Mouse (Mus musculus) MEL (cell line): ENCODE measurements around the gene Cdr2l. TPM values are rescaled to one million over a fixed set of nuclear protein-coding genes. Genes with fewer than 3 reads are reported as not detected.

ENCODE experiments used
- DNase-seq: peaks from one replicate; pipeline ENCODE4 v3.0.0; 2011; ENCODE audit warnings: low read depth, low spot score
- H3K27ac ChIP-seq: 2 replicates; pipeline ENCODE4 v1.5.1; 2012; ENCODE audit warnings: low read depth, mild to moderate bottlenecking, control low read depth, low read length, moderate library complexity; ENCODE audit not compliant: control insufficient read depth
- H3K27me3 ChIP-seq, 2 experiments: fragments of 150-350 bp in 1 of 2; sonication (generic) in 1 of 2; 2 replicates each; pipeline ENCODE4 v1.6.1; 2012; ENCODE audit warnings: low read length in 2 of 2, mild to moderate bottlenecking in 2 of 2, improper control_type of control experiment in 1 of 2, moderate library complexity in 1 of 2; ENCODE audit not compliant: insufficient read depth in 2 of 2, control insufficient read depth in 1 of 2
- H3K36me3 ChIP-seq, 2 experiments: 2 replicates each; pipeline ENCODE4 v1.6.1; 2012 to 2014; ENCODE audit warnings: low read length in 2 of 2, improper control_type of control experiment in 1 of 2, inconsistent platforms in 1 of 2, mild to moderate bottlenecking in 1 of 2; ENCODE audit not compliant: insufficient read depth in 2 of 2, control insufficient read depth in 1 of 2
- H3K4me1 ChIP-seq, 2 experiments: fragments of 150-350 bp in 1 of 2; sonication (generic) in 1 of 2; 2 replicates each; pipeline ENCODE4 v1.6.1; 2012; ENCODE audit warnings: low read length in 2 of 2, improper control_type of control experiment in 1 of 2, mild to moderate bottlenecking in 1 of 2; ENCODE audit not compliant: insufficient read depth in 2 of 2, control insufficient read depth in 1 of 2
- H3K4me3 ChIP-seq, 2 experiments: fragments of 150-350 bp in 1 of 2; sonication (generic) in 1 of 2; 2 replicates each; pipeline ENCODE4 v1.5.1; 2012; ENCODE audit warnings: low read depth in 2 of 2, low read length in 2 of 2, mild to moderate bottlenecking in 2 of 2, moderate library complexity in 2 of 2, control low read depth in 1 of 2, improper control_type of control experiment in 1 of 2; ENCODE audit not compliant: control insufficient read depth in 1 of 2, insufficient read depth in 1 of 2
- H3K79me2 ChIP-seq: 2 replicates; pipeline ENCODE4 v1.6.1; 2012; ENCODE audit warnings: mild to moderate bottlenecking, low read length, moderate library complexity; ENCODE audit not compliant: control insufficient read depth, poor library complexity, insufficient read depth
- H3K9ac ChIP-seq: 2 replicates; pipeline ENCODE4 v1.6.1; 2012; ENCODE audit warnings: low read depth, mild to moderate bottlenecking, control low read depth, low read length, moderate library complexity; ENCODE audit not compliant: control insufficient read depth, poor library complexity, severe bottlenecking
- H3K9me3 ChIP-seq: fragments of 150-350 bp; sonication (generic); replicated peaks from 2 replicates; pipeline ENCODE4 v1.6.1; 2012; ENCODE audit warnings: mild to moderate bottlenecking, low read length, improper control_type of control experiment, moderate library complexity; ENCODE audit not compliant: insufficient read depth
- BHLHE40 ChIP-seq: IDR thresholded peaks from 2 replicates; pipeline ENCODE4 v1.6.1; 2012; ENCODE audit warnings: low read depth, mild to moderate bottlenecking, inconsistent platforms, low read length, improper control_type of control experiment, borderline replicate concordance
- CHD1 ChIP-seq: IDR thresholded peaks from 2 replicates; pipeline ENCODE4 v1.6.1; 2012; ENCODE audit warnings: low read depth, mild to moderate bottlenecking, inconsistent platforms, low read length, improper control_type of control experiment
- CHD2 ChIP-seq: IDR thresholded peaks from 2 replicates; pipeline ENCODE4 v1.6.1; 2011; ENCODE audit warnings: low read length, improper control_type of control experiment
- CTCF ChIP-seq, 3 experiments: IDR thresholded peaks in 2 of 3; conservative IDR thresholded peaks in 1 of 3; 2 replicates each; pipeline ENCODE4 v1.5.1; 2011 to 2012; ENCODE audit warnings: low read length in 3 of 3, low read depth in 2 of 3, mild to moderate bottlenecking in 2 of 3, improper control_type of control experiment in 1 of 3, inconsistent platforms in 1 of 3, mixed read lengths in 1 of 3, moderate library complexity in 1 of 3; ENCODE audit not compliant: control insufficient read depth in 1 of 3, insufficient read depth in 1 of 3, poor library complexity in 1 of 3, severe bottlenecking in 1 of 3
- E2F4 ChIP-seq: IDR thresholded peaks from 2 replicates; pipeline ENCODE4 v1.6.1; 2011; ENCODE audit warnings: low read depth, low read length, improper control_type of control experiment, borderline replicate concordance
- ELF1 ChIP-seq: IDR thresholded peaks from 2 replicates; pipeline ENCODE4 v1.6.1; 2014; ENCODE audit warnings: low read depth, mild to moderate bottlenecking, inconsistent platforms, low read length, improper control_type of control experiment, moderate library complexity
- EP300 ChIP-seq, 2 experiments: IDR thresholded peaks; 2 replicates each; pipeline ENCODE4 v1.6.1; 2011; ENCODE audit warnings: improper control_type of control experiment in 2 of 2, low read length in 2 of 2, low read depth in 1 of 2, mild to moderate bottlenecking in 1 of 2
- ETS1 ChIP-seq: IDR thresholded peaks from 2 replicates; pipeline ENCODE4 v1.6.1; 2012; ENCODE audit warnings: low read depth, mild to moderate bottlenecking, inconsistent platforms, low read length, improper control_type of control experiment, moderate library complexity
- GABPA ChIP-seq: IDR thresholded peaks from 2 replicates; pipeline ENCODE4 v1.6.1; 2012; ENCODE audit warnings: low read depth, mild to moderate bottlenecking, inconsistent platforms, low read length, improper control_type of control experiment, moderate library complexity
- GATA1 ChIP-seq: IDR thresholded peaks from 2 replicates; pipeline ENCODE4 v1.6.1; 2011; ENCODE audit warnings: low read depth, low read length, improper control_type of control experiment
- HCFC1 ChIP-seq: IDR thresholded peaks from 2 replicates; pipeline ENCODE4 v1.6.1; 2012; ENCODE audit warnings: low read depth, mild to moderate bottlenecking, inconsistent platforms, low read length, improper control_type of control experiment, moderate library complexity
- JUND ChIP-seq: IDR thresholded peaks from 2 replicates; pipeline ENCODE4 v1.6.1; 2011; ENCODE audit warnings: low read depth, mild to moderate bottlenecking, improper control_type of control experiment, low read length
- KAT2A ChIP-seq: conservative IDR thresholded peaks from 2 replicates; pipeline ENCODE4 v1.6.1; 2012; ENCODE audit warnings: low read depth, low read length, improper control_type of control experiment, inconsistent platforms
- MAFK ChIP-seq: IDR thresholded peaks from 2 replicates; pipeline ENCODE4 v1.6.1; 2011; ENCODE audit warnings: low read depth, mild to moderate bottlenecking, low read length, improper control_type of control experiment, borderline replicate concordance
- MAX ChIP-seq: IDR thresholded peaks from 2 replicates; pipeline ENCODE4 v1.6.1; 2011; ENCODE audit warnings: low read length, improper control_type of control experiment
- MAZ ChIP-seq: IDR thresholded peaks from 2 replicates; pipeline ENCODE4 v1.6.1; 2012; ENCODE audit warnings: low read depth, mild to moderate bottlenecking, inconsistent platforms, low read length, improper control_type of control experiment
- MEF2A ChIP-seq: IDR thresholded peaks from 2 replicates; pipeline ENCODE4 v1.6.1; 2014; ENCODE audit warnings: low read depth, mild to moderate bottlenecking, inconsistent platforms, low read length, improper control_type of control experiment; ENCODE audit not compliant: poor library complexity, insufficient replicate concordance, severe bottlenecking; ENCODE audit errors: extremely low read depth
- MXI1 ChIP-seq: IDR thresholded peaks from 2 replicates; pipeline ENCODE4 v1.6.1; 2011; ENCODE audit warnings: mild to moderate bottlenecking, low read depth, low read length, improper control_type of control experiment
- MYB ChIP-seq: IDR thresholded peaks from 2 replicates; pipeline ENCODE4 v1.6.1; 2011; ENCODE audit warnings: mild to moderate bottlenecking, low read depth, low read length, improper control_type of control experiment
- MYC ChIP-seq: IDR thresholded peaks from 2 replicates; pipeline ENCODE4 v1.6.1; 2011; ENCODE audit warnings: low read depth, mild to moderate bottlenecking, low read length, improper control_type of control experiment, moderate library complexity
- NELFE ChIP-seq: IDR thresholded peaks from 2 replicates; pipeline ENCODE4 v1.6.1; 2011; ENCODE audit warnings: low read depth, low read length, improper control_type of control experiment
- NRF1 ChIP-seq: IDR thresholded peaks from 2 replicates; pipeline ENCODE4 v1.6.1; 2014; ENCODE audit warnings: low read depth, mild to moderate bottlenecking, inconsistent platforms, low read length, improper control_type of control experiment, moderate library complexity; ENCODE audit not compliant: poor library complexity, insufficient read depth, severe bottlenecking
- POLR2A ChIP-seq, 2 experiments: IDR thresholded peaks; 2 replicates each; pipeline ENCODE4 v1.6.1; 2011 to 2012; ENCODE audit warnings: low read length in 2 of 2, mild to moderate bottlenecking in 2 of 2, control low read depth in 1 of 2, improper control_type of control experiment in 1 of 2, low read depth in 1 of 2, moderate library complexity in 1 of 2; ENCODE audit not compliant: control insufficient read depth in 1 of 2, insufficient read depth in 1 of 2, poor library complexity in 1 of 2
- POLR2AphosphoS2 ChIP-seq: IDR thresholded peaks from 2 replicates; pipeline ENCODE4 v1.6.1; 2011; ENCODE audit warnings: low read length, improper control_type of control experiment
- POLR2AphosphoS5 ChIP-seq: IDR thresholded peaks from 2 replicates; pipeline ENCODE4 v1.6.1; 2012; ENCODE audit warnings: low read depth, borderline replicate concordance, mild to moderate bottlenecking, inconsistent platforms, low read length, moderate library complexity, mixed read lengths
- RAD21 ChIP-seq: IDR thresholded peaks from 2 replicates; pipeline ENCODE4 v1.6.1; 2011; ENCODE audit warnings: mild to moderate bottlenecking, low read depth, low read length, improper control_type of control experiment
- RCOR1 ChIP-seq: IDR thresholded peaks from 2 replicates; pipeline ENCODE4 v1.6.1; 2012; ENCODE audit warnings: low read depth, mild to moderate bottlenecking, inconsistent platforms, low read length, improper control_type of control experiment
- SIN3A ChIP-seq: IDR thresholded peaks from 2 replicates; pipeline ENCODE4 v1.6.1; 2012; ENCODE audit warnings: low read length, improper control_type of control experiment, inconsistent platforms
- SMC3 ChIP-seq: IDR thresholded peaks from 2 replicates; pipeline ENCODE4 v1.6.1; 2011; ENCODE audit warnings: low read depth, low read length, improper control_type of control experiment
- TAL1 ChIP-seq: IDR thresholded peaks from 2 replicates; pipeline ENCODE4 v1.6.1; 2012; ENCODE audit warnings: mild to moderate bottlenecking, inconsistent platforms, low read length, moderate library complexity, mixed read lengths
- TBP ChIP-seq: IDR thresholded peaks from 2 replicates; pipeline ENCODE4 v1.8.0; 2011; ENCODE audit warnings: low read depth, low read length, improper control_type of control experiment
- TCF12 ChIP-seq: IDR thresholded peaks from 2 replicates; pipeline ENCODE4 v1.6.1; 2014; ENCODE audit warnings: low read depth, mild to moderate bottlenecking, inconsistent platforms, low read length, improper control_type of control experiment, moderate library complexity
- USF1 ChIP-seq: IDR thresholded peaks from 2 replicates; pipeline ENCODE4 v1.6.1; 2014; ENCODE audit warnings: low read depth, mild to moderate bottlenecking, inconsistent platforms, low read length, improper control_type of control experiment, moderate library complexity
- USF2 ChIP-seq, 2 experiments: IDR thresholded peaks; 2 replicates each; pipeline ENCODE4 v1.6.1; 2011 to 2012; ENCODE audit warnings: improper control_type of control experiment in 2 of 2, low read length in 2 of 2, borderline replicate concordance in 1 of 2, inconsistent platforms in 1 of 2, low read depth in 1 of 2, mild to moderate bottlenecking in 1 of 2; ENCODE audit not compliant: insufficient read depth in 1 of 2
- ZC3H11A ChIP-seq: IDR thresholded peaks from 2 replicates; pipeline ENCODE4 v1.6.1; 2012; ENCODE audit warnings: low read depth, mild to moderate bottlenecking, inconsistent platforms, low read length, improper control_type of control experiment
- ZMIZ1 ChIP-seq: IDR thresholded peaks from 2 replicates; pipeline ENCODE4 v1.6.1; 2012; ENCODE audit warnings: low read depth, mild to moderate bottlenecking, inconsistent platforms, low read length, improper control_type of control experiment, moderate library complexity
- ZNF384 ChIP-seq: IDR thresholded peaks from 2 replicates; pipeline ENCODE4 v1.6.1; 2012; ENCODE audit warnings: low read depth, mild to moderate bottlenecking, inconsistent platforms, low read length, improper control_type of control experiment
- polyA plus RNA-seq, 2 experiments: library from polyadenylated mRNA; stranded (reverse) in 1 of 2; unstranded in 1 of 2; fragments of >175 nt in 1 of 2; fragments of >200 nt in 1 of 2; gene quantifications; 2 replicates each; pipeline versions ENCODE4 v1.2.1 to v1.2.4; 2012; ENCODE audit warnings: low replicate concordance in 2 of 2, low read depth in 1 of 2; ENCODE audit not compliant: insufficient read length in 2 of 2, insufficient read depth in 1 of 2, missing spikeins in 1 of 2
- total RNA-seq: library from RNA; depleted of rRNA; stranded (reverse); fragments of 300-350 nt; gene quantifications from 2 replicates; pipeline ENCODE4 v1.2.3, GENCODE M21; 2012

Gene Cdr2l
- total and polyA plus RNA-seq, 3 experiments = 5.2 to 8.2 TPM; not detected in 1

DNA sequence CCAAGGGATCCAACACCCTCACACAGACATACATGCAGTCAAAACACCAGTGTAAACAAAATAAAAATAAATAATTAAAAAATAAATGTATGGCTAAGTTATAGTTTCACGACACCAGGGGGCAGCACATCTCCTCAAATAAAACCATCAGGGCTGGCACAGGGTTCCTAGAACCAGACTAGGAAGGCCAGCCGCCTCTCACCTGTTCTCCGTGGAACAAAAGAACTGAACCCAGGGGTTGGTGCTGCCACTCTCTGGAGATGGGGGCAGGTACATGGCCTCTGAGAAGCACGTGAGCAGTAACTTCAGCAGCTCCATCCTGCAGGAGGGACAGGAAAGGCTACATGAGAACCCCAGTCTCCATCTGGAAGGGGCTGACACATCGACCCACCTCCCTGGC, 23.2 kb upstream of the Cdr2l start:
- H3K27me3 ChIP-seq = no peaks in the 10 kb centered on the region; a peak in 1 of 4 replicates
- H3K4me1 ChIP-seq = peaks cover 0 to 13% of the 10 kb centered on the region in 2 experiments; a peak in 2 of 4 replicates

DNA sequence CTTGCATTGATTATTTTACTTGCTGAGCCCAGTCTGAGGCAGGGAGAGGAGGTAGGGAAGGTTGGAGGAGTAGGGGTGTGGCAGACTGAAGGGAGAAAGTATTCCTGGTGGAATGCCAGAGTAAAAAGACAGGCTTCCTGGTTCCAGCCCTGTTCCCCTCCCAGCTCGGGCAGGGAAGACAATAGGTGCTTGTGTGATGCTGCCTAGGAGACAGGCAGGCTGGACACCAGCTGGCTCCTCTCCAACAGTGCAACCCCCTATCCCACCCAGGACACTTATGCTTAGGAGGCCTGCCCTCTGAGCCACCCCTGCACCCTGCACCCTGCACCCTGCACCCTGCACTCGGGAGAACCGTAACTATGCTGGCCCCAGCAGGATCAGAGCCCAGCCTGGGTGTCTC, 22.4 kb upstream of the Cdr2l start:
- Histone ChIP-seq H3K27ac (no peak overlapping the region), H3K4me3 (no peak overlapping the region), H3K27me3 (no peaks in the 10 kb centered on the region; a peak in 1 of 4 replicates), H3K9ac (no peak overlapping the region), H3K36me3 (no peaks in the 10 kb centered on the region; a peak in 1 of 4 replicates), H3K79me2 (no peaks in the 10 kb centered on the region), H3K9me3 (no peaks in the 10 kb centered on the region), H3K4me1 (peaks cover 0 to 13% of the 10 kb centered on the region in 2 experiments; a peak in 2 of 4 replicates)
- no peak for DNase-seq
- TF ChIP-seq EP300 (IDR thresholded peaks at IDR 0.05; ENCODE audit: low read depth in 1 of 2, low read length in 2 of 2) = no peak
- TF ChIP-seq GATA1 = no peak
- TF ChIP-seq GABPA = no peak
- no peak for TF ChIP-seq TCF12
- TF ChIP-seq JUND = no peak
- TF ChIP-seq MXI1 = no peak
- no peak for TF ChIP-seq CTCF (IDR thresholded peaks at IDR 0.05 in 2 of 3, conservative IDR thresholded peaks at IDR 0.05 in 1 of 3; ENCODE audit: control insufficient read depth in 1 of 3, insufficient read depth in 1 of 3, low read depth in 2 of 3, low read length in 3 of 3, poor library complexity in 1 of 3, severe bottlenecking in 1 of 3)
- no peak for TF ChIP-seq USF1
- TF ChIP-seq TAL1 = no peak

More for the DNA sequence above, 23.2 kb upstream of the Cdr2l start:
- H3K9ac ChIP-seq = no peak overlapping the region
- TF ChIP-seq EP300 (IDR thresholded peaks at IDR 0.05; ENCODE audit: low read depth in 1 of 2, low read length in 2 of 2) = no peak
- TF ChIP-seq ZC3H11A = peak; percentile 93
- TF ChIP-seq TBP = no peak
- TF ChIP-seq USF2 (IDR thresholded peaks at IDR 0.05; ENCODE audit: borderline replicate concordance in 1 of 2, insufficient read depth in 1 of 2, low read depth in 1 of 2, low read length in 2 of 2) = no peak
- TF ChIP-seq BHLHE40 = peak; percentile 36; the same call in 1 of the 2 replicates
- TF ChIP-seq E2F4 = no peak
- TF ChIP-seq ETS1 = no peak
- no peak for TF ChIP-seq CHD1
- 0 out of 2 replicates have a peak, but pooled peaks have one; percentile 34 for TF ChIP-seq HCFC1
- no peak for TF ChIP-seq ZMIZ1
- peak; percentile 91 for TF ChIP-seq SMC3
- TF ChIP-seq TCF12 = no peak
- no peak for TF ChIP-seq GABPA
- TF ChIP-seq NELFE = no peak
- TF ChIP-seq RCOR1 = no peak
- TF ChIP-seq KAT2A = no peak
- TF ChIP-seq USF1 = no peak
- TF ChIP-seq TAL1 = no peak
- TF ChIP-seq POLR2AphosphoS5 = no peak
- no peak for TF ChIP-seq NRF1
- no peak for TF ChIP-seq POLR2A (IDR thresholded peaks at IDR 0.05; ENCODE audit: control insufficient read depth in 1 of 2, insufficient read depth in 1 of 2, low read depth in 1 of 2, low read length in 2 of 2, poor library complexity in 1 of 2)
- TF ChIP-seq ZNF384 = 0 out of 2 replicates have a peak, but pooled peaks have one; percentile 9
- TF ChIP-seq CHD2 = no peak
- no peak for TF ChIP-seq MAZ
- no peak for TF ChIP-seq MEF2A
- peak; percentile 42; the same call in 1 of the 2 replicates for TF ChIP-seq ELF1
- no peak for TF ChIP-seq MYB
- TF ChIP-seq POLR2AphosphoS2 = no peak
- TF ChIP-seq CTCF (IDR thresholded peaks at IDR 0.05 in 2 of 3, conservative IDR thresholded peaks at IDR 0.05 in 1 of 3; ENCODE audit: control insufficient read depth in 1 of 3, insufficient read depth in 1 of 3, low read depth in 2 of 3, low read length in 3 of 3, poor library complexity in 1 of 3, severe bottlenecking in 1 of 3) = peak; percentile 30 to 78 (median 71)
- TF ChIP-seq JUND = no peak
- TF ChIP-seq GATA1 = no peak
- peak; percentile 88 for TF ChIP-seq RAD21
- TF ChIP-seq MYC = no peak
- no peak for TF ChIP-seq MAX
- no peak for TF ChIP-seq MAFK
- peak; percentile 55 for TF ChIP-seq MXI1
- TF ChIP-seq SIN3A = peak; percentile 72; the same call in 1 of the 2 replicates
- H3K36me3 ChIP-seq = no peaks in the 10 kb centered on the region; a peak in 1 of 4 replicates
- no peak overlapping the region for H3K27ac ChIP-seq
- no peaks in the 10 kb centered on the region for H3K79me2 ChIP-seq
- H3K4me3 ChIP-seq = no peak overlapping the region
- DNase-seq = peak; percentile 85
- no peaks in the 10 kb centered on the region for H3K9me3 ChIP-seq
